In the genomic region with DNA sequence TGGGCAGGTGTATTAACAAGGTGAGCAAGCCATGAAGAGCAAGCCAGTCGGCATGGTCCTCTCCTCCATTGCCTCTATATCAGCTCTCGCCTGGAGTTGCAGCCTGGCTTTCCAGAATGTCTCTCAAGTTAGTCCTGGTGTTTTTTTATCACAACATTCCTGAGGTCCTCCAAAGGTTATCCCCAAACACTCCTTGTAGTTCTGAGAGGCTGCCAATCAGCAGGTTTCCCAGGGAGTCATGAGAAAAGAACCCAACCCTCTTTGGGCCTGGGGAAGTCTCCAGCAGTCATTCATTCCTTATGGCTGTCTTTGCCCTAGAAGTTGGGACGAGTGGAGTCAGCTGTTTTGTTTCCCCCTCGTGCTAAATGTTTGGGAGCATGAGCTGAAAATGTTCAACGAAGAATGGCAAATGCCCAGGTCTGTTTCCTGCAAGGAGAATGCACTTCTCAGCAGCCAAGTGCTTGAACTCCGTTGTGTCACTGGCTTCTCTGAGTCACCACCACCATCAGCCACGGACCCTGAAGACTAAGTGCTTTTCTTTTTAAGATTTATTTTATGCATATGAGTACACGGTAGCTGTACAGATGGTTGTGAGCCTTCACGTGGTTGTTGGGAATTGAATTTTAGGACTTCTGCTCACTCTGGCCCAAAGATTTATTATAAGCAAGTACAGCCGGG, we compare ENCODE assay signal across 27 mouse cellular contexts. TPM values are rescaled to one million over a fixed set of nuclear protein-coding genes. Genes with fewer than 3 reads are reported as not detected.
DNase-seq lines count a peak whose midpoint lies in the region; ATAC-seq and TF ChIP-seq lines count a peak whose summit lies in the region.
"Had no signal": no experiment of that assay in that cellular context is flagged by ENCODE, and none has a peak within 500 bp of the region (broad histone marks: within the 10 kb centered on the region; RNA-seq: fewer than 3 reads in every experiment).

No protein-coding gene starts in this region.

- WGBS in lung, postnatal 0 days = 59% methylated on average over 10 of the region's 10 CpGs
- WGBS in liver, embryonic 12.5 days (ENCODE audit: insufficient replicate concordance) = 62% methylated on average over 10 of the region's 10 CpGs

- no peak overlapping the region for H3K4me3 ChIP-seq in lung, postnatal 0 days (ENCODE audit: low read depth, low read length)
- no peak overlapping the region for H3K4me3 ChIP-seq in ES-Bruce4 (ENCODE audit: low read depth, low read length)
- no peak overlapping the region for H3K4me3 ChIP-seq in liver, embryonic 12.5 days
- H3K4me3 ChIP-seq: embryonic facial prominence, embryonic 12.5 days; embryonic facial prominence, embryonic 15.5 days; gastrocnemius, adult 2 months; hindbrain, embryonic 12.5 days; hindbrain, embryonic 15.5 days had no signal

- H3K9ac ChIP-seq in lung, postnatal 0 days (replicated peaks; ENCODE audit: low read depth) = no peak overlapping the region
- peak overlapping the region; percentile 72 for H3K9ac ChIP-seq in ES-Bruce4 (ENCODE audit: low read depth, poor library complexity, severe bottlenecking)
- H3K9ac ChIP-seq in liver, embryonic 12.5 days = no peak overlapping the region
- H3K9ac ChIP-seq: embryonic facial prominence, embryonic 12.5 days; embryonic facial prominence, embryonic 15.5 days; forebrain, postnatal 0 days; hindbrain, embryonic 12.5 days; hindbrain, embryonic 15.5 days had no signal

- ATAC-seq in lung, postnatal 0 days = peak; percentile 57
- no peak for ATAC-seq in liver, embryonic 12.5 days
- ATAC-seq: forebrain, embryonic 14.5 days; forebrain, postnatal 0 days had no signal

- H3K27me3 ChIP-seq in lung, postnatal 0 days (replicated peaks; ENCODE audit: insufficient read depth, low read length) = no peaks in the 10 kb centered on the region
- H3K27me3 ChIP-seq in ES-Bruce4 (ENCODE audit: control insufficient read depth, insufficient read depth, low read length, poor library complexity, severe bottlenecking) = no peaks in the 10 kb centered on the region
- H3K27me3 ChIP-seq in liver, embryonic 12.5 days (replicated peaks) = peaks cover 26% of the 10 kb centered on the region
- H3K27me3 ChIP-seq: embryonic facial prominence, embryonic 15.5 days; hindbrain, embryonic 12.5 days; hindbrain, embryonic 15.5 days had no signal

- peak; percentile 51 for DNase-seq in lung, postnatal 0 days (ENCODE audit: low spot score)
- no peak for DNase-seq in lung, postnatal 10 days
- peak; percentile 4 for DNase-seq in NIH3T3 (ENCODE audit: low read depth)
- DNase-seq in cerebellum, adult 9-10 months = no peak
- DNase-seq: adrenal gland, postnatal 10 days; adrenal gland, postnatal 36 days; B cell, adult 2 months; cerebellum, adult 18-20 months; cerebellum, adult 9-11 months; cerebellum, postnatal 25 days; forebrain, postnatal 0 days; gastrocnemius, adult 2 months; gastrocnemius, postnatal 14 days; heart, adult 11 months had no signal

- no peak for TF ChIP-seq POLR2A in ES-Bruce4 (IDR thresholded peaks at IDR 0.05; ENCODE audit: insufficient read depth, low read length)

- TF ChIP-seq EP300 in lung, postnatal 0 days (IDR thresholded peaks at IDR 0.05) = no peak
- no peak for TF ChIP-seq EP300 in ES-Bruce4 (IDR thresholded peaks at IDR 0.05; ENCODE audit: insufficient read depth, low read depth, low read length)

- no peak overlapping the region for H3K27ac ChIP-seq in lung, postnatal 0 days (ENCODE audit: low read length)
- peak overlapping the region; percentile 98 for H3K27ac ChIP-seq in ES-Bruce4 (ENCODE audit: insufficient read depth, low read length)
- H3K27ac ChIP-seq in liver, embryonic 12.5 days = no peak overlapping the region
- H3K27ac ChIP-seq: embryonic facial prominence, embryonic 12.5 days; embryonic facial prominence, embryonic 15.5 days; gastrocnemius, adult 2 months; hindbrain, embryonic 12.5 days; hindbrain, embryonic 15.5 days had no signal

- no peak for TF ChIP-seq CTCF in lung, postnatal 0 days (IDR thresholded peaks at IDR 0.05)
- no peak for TF ChIP-seq CTCF in ES-Bruce4 (IDR thresholded peaks at IDR 0.05; ENCODE audit: low read depth, low read length)

- no peak overlapping the region for H3K4me2 ChIP-seq in lung, postnatal 0 days (replicated peaks; ENCODE audit: low read depth, low read length)
- no peak overlapping the region for H3K4me2 ChIP-seq in liver, embryonic 12.5 days
- H3K4me2 ChIP-seq: embryonic facial prominence, embryonic 12.5 days; embryonic facial prominence, embryonic 15.5 days; heart, embryonic 11.5 days; hindbrain, embryonic 12.5 days; hindbrain, embryonic 15.5 days had no signal

- H3K9me3 ChIP-seq in lung, postnatal 0 days (ENCODE audit: low read length) = no peaks in the 10 kb centered on the region
- H3K9me3 ChIP-seq in ES-Bruce4 (replicated peaks; ENCODE audit: control insufficient read depth, insufficient read depth, low read length, poor library complexity, severe bottlenecking) = no peaks in the 10 kb centered on the region
- no peaks in the 10 kb centered on the region for H3K9me3 ChIP-seq in liver, embryonic 12.5 days (replicated peaks)
- H3K9me3 ChIP-seq: embryonic facial prominence, embryonic 12.5 days; embryonic facial prominence, embryonic 15.5 days; hindbrain, embryonic 12.5 days; hindbrain, embryonic 15.5 days had no signal

- peaks cover 2% of the 10 kb centered on the region; the same call in 1 of the 2 replicates for H3K4me1 ChIP-seq in lung, postnatal 0 days (ENCODE audit: insufficient read depth, low read depth, low read length)
- H3K4me1 ChIP-seq in ES-Bruce4 (ENCODE audit: control insufficient read depth, insufficient read depth, low read length) = peaks cover 8% of the 10 kb centered on the region
- peaks cover 1% of the 10 kb centered on the region; the same call in 1 of the 2 replicates for H3K4me1 ChIP-seq in liver, embryonic 12.5 days

- no peaks in the 10 kb centered on the region for H3K36me3 ChIP-seq in lung, postnatal 0 days (ENCODE audit: insufficient read depth, low read length)
- H3K36me3 ChIP-seq in ES-Bruce4 (ENCODE audit: control insufficient read depth, insufficient read depth, low read length, poor library complexity, severe bottlenecking) = 0 out of 2 replicates have a peak, but pooled peaks cover 4% of the 10 kb centered on the region
- no peaks in the 10 kb centered on the region for H3K36me3 ChIP-seq in liver, embryonic 12.5 days
- H3K36me3 ChIP-seq: embryonic facial prominence, embryonic 12.5 days; embryonic facial prominence, embryonic 15.5 days; hindbrain, embryonic 12.5 days; hindbrain, embryonic 15.5 days had no signal

RNA-seq across cellular contexts. Expression of a gene that starts 5.0 kb away (rescaled TPM):
- 0.71 and 0.81 TPM in 2 replicates for polyA plus RNA-seq in lung, postnatal 0 days (2015; fragmentation: Nextera tagmentation; extraction: Ambion mirVana)
- polyA plus RNA-seq in ES-Bruce4 (2011; ENCODE audit: insufficient read depth, insufficient read length, low read depth, missing spikeins) = 5,317 and 5,424 TPM in 2 replicates
- not detected in 2 replicates for polyA plus RNA-seq in liver, embryonic 12.5 days (2016; fragmentation: Nextera tagmentation; extraction: Ambion mirVana)
- polyA plus RNA-seq: heart, embryonic 11.5 days; heart, embryonic 14.5 days; heart, postnatal 0 days; intestine, embryonic 14.5 days had no signal

RNA-seq across cellular contexts. Expression of a gene that starts 5.6 kb away (rescaled TPM):
- polyA plus RNA-seq in lung, postnatal 0 days (2015; fragmentation: Nextera tagmentation; extraction: Ambion mirVana) = 3.3 and 4.1 TPM in 2 replicates
- polyA plus RNA-seq in ES-Bruce4 (2011; ENCODE audit: insufficient read depth, insufficient read length, low read depth, missing spikeins) = 75.0 and 86.4 TPM in 2 replicates
- polyA plus RNA-seq in liver, embryonic 12.5 days (2016; fragmentation: Nextera tagmentation; extraction: Ambion mirVana) = 0.13 TPM in 1 of 2 replicates, not detected in the other

RNA-seq across cellular contexts. Expression of a gene that starts 17.4 kb away (rescaled TPM):
- polyA plus RNA-seq in lung, postnatal 0 days (2015; fragmentation: Nextera tagmentation; extraction: Ambion mirVana) = 4.8 and 4.9 TPM in 2 replicates
- polyA plus RNA-seq in ES-Bruce4 (2011; ENCODE audit: insufficient read depth, insufficient read length, low read depth, missing spikeins) = not detected in 2 replicates
- polyA plus RNA-seq in liver, embryonic 12.5 days (2016; fragmentation: Nextera tagmentation; extraction: Ambion mirVana) = 0.18 TPM in 1 of 2 replicates, not detected in the other
- polyA plus RNA-seq: embryonic facial prominence, embryonic 12.5 days; forebrain, embryonic 11.5 days; forebrain, embryonic 14.5 days; forebrain, postnatal 0 days; frontal cortex, adult 2 months; heart, embryonic 11.5 days; heart, embryonic 14.5 days; heart, postnatal 0 days; hindbrain, embryonic 12.5 days; hindbrain, embryonic 15.5 days had no signal

RNA-seq across cellular contexts. Expression of a gene that starts 22.6 kb away (rescaled TPM):
- polyA plus RNA-seq in lung, postnatal 0 days (2015; fragmentation: Nextera tagmentation; extraction: Ambion mirVana) = 0.05 TPM in 1 of 2 replicates, not detected in the other
- polyA plus RNA-seq in ES-Bruce4 (2011; ENCODE audit: insufficient read depth, insufficient read length, low read depth, missing spikeins) = 2.8 and 4.9 TPM in 2 replicates
- polyA plus RNA-seq in liver, embryonic 12.5 days (2016; fragmentation: Nextera tagmentation; extraction: Ambion mirVana) = not detected in 2 replicates
- polyA plus RNA-seq: heart, embryonic 11.5 days; heart, postnatal 0 days had no signal

RNA-seq across cellular contexts. Expression of a gene that starts 45.6 kb away (rescaled TPM):
- not detected in 2 replicates for polyA plus RNA-seq in lung, postnatal 0 days (2015; fragmentation: Nextera tagmentation; extraction: Ambion mirVana)
- not detected in 2 replicates for polyA plus RNA-seq in ES-Bruce4 (2011; ENCODE audit: insufficient read depth, insufficient read length, low read depth, missing spikeins)
- polyA plus RNA-seq in liver, embryonic 12.5 days (2016; fragmentation: Nextera tagmentation; extraction: Ambion mirVana) = not detected in 2 replicates
- polyA plus RNA-seq: embryonic facial prominence, embryonic 12.5 days; embryonic facial prominence, embryonic 15.5 days; forebrain, embryonic 11.5 days; forebrain, embryonic 14.5 days; forebrain, postnatal 0 days; frontal cortex, adult 2 months; heart, embryonic 11.5 days; heart, embryonic 14.5 days; heart, postnatal 0 days; hindbrain, embryonic 12.5 days; hindbrain, embryonic 15.5 days; intestine, embryonic 14.5 days had no signal

Comparison
In these comparisons a context has a peak if more than half of its experiments do, and no peak if none do; other contexts are left out.
1. DNase-seq: peak in lung, postnatal 0 days (single experiment) and NIH3T3 (single experiment); none in lung, postnatal 10 days (single experiment) and cerebellum, adult 9-10 months (single experiment).
2. RNA of a gene that starts 5.0 kb away (polyA plus RNA-seq): 5,317 to 5,424 TPM in ES-Bruce4; 0.71 to 0.81 TPM in lung, postnatal 0 days and not detected in liver, embryonic 12.5 days; every median in the first group is over 1,000 times any median in the second.
3. RNA of a gene that starts 5.6 kb away (polyA plus RNA-seq): 75.0 to 86.4 TPM in ES-Bruce4; 3.3 to 4.1 TPM in lung, postnatal 0 days and 0.13 TPM in liver, embryonic 12.5 days; every median in the first group is over 10 times any median in the second.